Mouse (Mus musculus) lung, embryonic 15.5 days (tissue): Measurements from ENCODE around the gene Plcb4. TPM values are rescaled to one million over a fixed set of nuclear protein-coding genes. Genes with fewer than 3 reads are reported as not detected.

Source experiments
- ATAC-seq: fragments of 200-750 bp; cut with Nextera tagmentation; 2 replicates; pipeline ENCODE4 v1.8.0; 2017; ENCODE audit warnings: moderate number of reproducible peaks, borderline replicate concordance; ENCODE audit not compliant: low FRiP score, low TSS enrichment; ENCODE audit errors: extremely low read depth
- H3K27ac ChIP-seq: fragments of 300-500 bp; sonication (generic); 2 replicates; pipeline ENCODE4 v1.5.1; 2015; ENCODE audit warnings: moderate library complexity, mild to moderate bottlenecking, inconsistent platforms
- H3K27me3 ChIP-seq: fragments of 300-500 bp; sonication (generic); 2 replicates; pipeline ENCODE4 v1.6.1; 2015; ENCODE audit warnings: inconsistent platforms
- H3K36me3 ChIP-seq: fragments of 300-500 bp; sonication (generic); 2 replicates; pipeline ENCODE4 v1.6.1; 2015; ENCODE audit warnings: inconsistent platforms
- H3K4me1 ChIP-seq: fragments of 300-500 bp; sonication (generic); 2 replicates; pipeline ENCODE4 v1.6.1; 2015; ENCODE audit warnings: inconsistent platforms
- H3K4me2 ChIP-seq: fragments of 300-500 bp; sonication (generic); 2 replicates; pipeline ENCODE4 v1.6.1; 2015; ENCODE audit warnings: inconsistent platforms, mild to moderate bottlenecking, moderate library complexity
- H3K4me3 ChIP-seq: fragments of 300-500 bp; sonication (generic); 2 replicates; pipeline ENCODE4 v1.5.1; 2015; ENCODE audit warnings: mild to moderate bottlenecking, inconsistent platforms
- H3K9ac ChIP-seq: fragments of 300-500 bp; sonication (generic); 2 replicates; pipeline ENCODE4 v1.6.1; 2015; ENCODE audit warnings: inconsistent platforms
- H3K9me3 ChIP-seq: fragments of 300-500 bp; sonication (generic); 2 replicates; pipeline ENCODE4 v1.6.1; 2016; ENCODE audit warnings: inconsistent platforms
- WGBS: fragments of 180-500 bp; shearing (Covaris S2); methylation state at CpG from one replicate; pipeline ENCODE4 v1.1.7; 2015; 5-methylcytosine and 5-hydroxymethylcytosine counted together
- polyA plus RNA-seq: library from polyadenylated mRNA; unstranded; fragments of >200 nt; fragmentation: Nextera tagmentation; extraction: Ambion mirVana; gene quantifications from 2 replicates; pipeline ENCODE4 v1.2.1, GENCODE M21; 2015

Gene Plcb4
- polyA plus RNA-seq, 1 experiment from 2014 or later = 20.4 TPM

GRCm38 (mm10) chr2:135853085-135853484 lies 194.3 kb downstream of the Plcb4 start:
- Histone ChIP-seq H3K36me3 (no peaks in the 10 kb centered on the region), H3K9ac (no peak overlapping the region), H3K4me3 (no peak overlapping the region), H3K27ac (no peak overlapping the region), H3K4me1 (no peaks in the 10 kb centered on the region), H3K9me3 (no peaks in the 10 kb centered on the region), H3K4me2 (no peak overlapping the region), H3K27me3 (no peaks in the 10 kb centered on the region)
- WGBS = 66% methylated on average over 2 of the region's 2 CpGs
- no peak for ATAC-seq

GRCm38 (mm10) chr2:135854059-135854458 lies 195.2 kb downstream of the Plcb4 start:
- Histone ChIP-seq H3K27ac (no peak overlapping the region), H3K27me3 (no peaks in the 10 kb centered on the region), H3K4me1 (no peaks in the 10 kb centered on the region), H3K4me2 (no peak overlapping the region), H3K36me3 (no peaks in the 10 kb centered on the region), H3K9me3 (no peaks in the 10 kb centered on the region), H3K9ac (no peak overlapping the region), H3K4me3 (no peak overlapping the region)
- WGBS = 83% methylated on average over 2 of the region's 2 CpGs
- ATAC-seq = no peak

- Histone ChIP-seq H3K9ac (no peak overlapping the region), H3K9me3 (no peaks in the 10 kb centered on the region), H3K27me3 (no peaks in the 10 kb centered on the region), H3K4me3 (no peak overlapping the region), H3K36me3 (no peaks in the 10 kb centered on the region), H3K27ac (no peak overlapping the region), H3K4me1 (no peaks in the 10 kb centered on the region), H3K4me2 (no peak overlapping the region)
- WGBS = 65% methylated on average over 6 of the region's 6 CpGs
- no peak for ATAC-seq
These were observed 197.2 kb downstream of the Plcb4 start for GRCm38 (mm10) chr2:135855890-135856490.

- Histone ChIP-seq H3K27ac (no peak overlapping the region), H3K4me1 (no peaks in the 10 kb centered on the region), H3K27me3 (no peaks in the 10 kb centered on the region), H3K9ac (no peak overlapping the region), H3K4me3 (no peak overlapping the region), H3K4me2 (no peak overlapping the region), H3K36me3 (no peaks in the 10 kb centered on the region), H3K9me3 (no peaks in the 10 kb centered on the region)
- WGBS = 85% methylated on average over 2 of the region's 2 CpGs
- no peak for ATAC-seq
These were observed 198.0 kb downstream of the Plcb4 start for GRCm38 (mm10) chr2:135856826-135857225.

GRCm38 (mm10) chr2:135861531-135862488 lies 203.0 kb downstream of the Plcb4 start:
- no peak overlapping the region for H3K4me3 ChIP-seq
- 0 out of 2 replicates have a peak, but pooled peaks cover 2% of the 10 kb centered on the region for H3K4me1 ChIP-seq
- no peak overlapping the region for H3K9ac ChIP-seq
- 76% methylated on average over 8 of the region's 8 CpGs for WGBS
- H3K4me2 ChIP-seq = no peak overlapping the region
- H3K9me3 ChIP-seq = no peaks in the 10 kb centered on the region
- H3K27ac ChIP-seq = no peak overlapping the region
- H3K36me3 ChIP-seq = no peaks in the 10 kb centered on the region
- ATAC-seq = no peak
- no peaks in the 10 kb centered on the region for H3K27me3 ChIP-seq

GRCm38 (mm10) chr2:135862489-135863390 lies 203.9 kb downstream of the Plcb4 start:
- Histone ChIP-seq H3K9me3 (no peaks in the 10 kb centered on the region), H3K36me3 (no peaks in the 10 kb centered on the region), H3K9ac (no peak overlapping the region), H3K27ac (no peak overlapping the region), H3K4me1 (0 out of 2 replicates have a peak, but pooled peaks cover 4% of the 10 kb centered on the region), H3K4me3 (no peak overlapping the region), H3K4me2 (no peak overlapping the region), H3K27me3 (no peaks in the 10 kb centered on the region)
- no peak for ATAC-seq
- WGBS = 45% methylated on average over 5 of the region's 5 CpGs

GRCm38 (mm10) chr2:135863391-135864076 lies 204.7 kb downstream of the Plcb4 start:
- no peak overlapping the region for H3K9ac ChIP-seq
- no peaks in the 10 kb centered on the region for H3K36me3 ChIP-seq
- no peak for ATAC-seq
- no peak overlapping the region for H3K27ac ChIP-seq
- no peaks in the 10 kb centered on the region for H3K27me3 ChIP-seq
- no peaks in the 10 kb centered on the region for H3K9me3 ChIP-seq
- H3K4me1 ChIP-seq = 0 out of 2 replicates have a peak, but pooled peaks cover 4% of the 10 kb centered on the region
- no peak overlapping the region for H3K4me2 ChIP-seq
- H3K4me3 ChIP-seq = no peak overlapping the region
- WGBS = 73% methylated on average over 4 of the region's 4 CpGs

GRCm38 (mm10) chr2:135866421-135866820 lies 207.6 kb downstream of the Plcb4 start:
- no peak overlapping the region for H3K4me3 ChIP-seq
- 0 out of 2 replicates have a peak, but pooled peaks cover 4% of the 10 kb centered on the region for H3K4me1 ChIP-seq
- WGBS = 29% methylated on average over 9 of the region's 9 CpGs
- H3K36me3 ChIP-seq = no peaks in the 10 kb centered on the region
- ATAC-seq = no peak
- no peaks in the 10 kb centered on the region for H3K27me3 ChIP-seq
- no peak overlapping the region for H3K9ac ChIP-seq
- H3K27ac ChIP-seq = no peak overlapping the region
- no peaks in the 10 kb centered on the region for H3K9me3 ChIP-seq
- H3K4me2 ChIP-seq = no peak overlapping the region

GRCm38 (mm10) chr2:135866838-135867237 lies 208.0 kb downstream of the Plcb4 start:
- no peaks in the 10 kb centered on the region for H3K9me3 ChIP-seq
- no peak overlapping the region for H3K4me2 ChIP-seq
- H3K27ac ChIP-seq = no peak overlapping the region
- ATAC-seq = no peak
- H3K27me3 ChIP-seq = no peaks in the 10 kb centered on the region
- no peak overlapping the region for H3K4me3 ChIP-seq
- WGBS = 34% methylated on average over 4 of the region's 4 CpGs
- no peaks in the 10 kb centered on the region for H3K36me3 ChIP-seq
- H3K4me1 ChIP-seq = 0 out of 2 replicates have a peak, but pooled peaks cover 4% of the 10 kb centered on the region
- H3K9ac ChIP-seq = no peak overlapping the region

- ATAC-seq = no peak
- Histone ChIP-seq H3K4me2 (no peak overlapping the region), H3K9me3 (no peaks in the 10 kb centered on the region), H3K4me1 (0 out of 2 replicates have a peak, but pooled peaks cover 4% of the 10 kb centered on the region), H3K27me3 (no peaks in the 10 kb centered on the region), H3K4me3 (no peak overlapping the region), H3K36me3 (no peaks in the 10 kb centered on the region), H3K9ac (no peak overlapping the region), H3K27ac (no peak overlapping the region)
- 83% methylated on average over 7 of the region's 7 CpGs for WGBS
These were observed 210.8 kb downstream of the Plcb4 start for GRCm38 (mm10) chr2:135869637-135870036.

- WGBS = 81% methylated on average over 9 of the region's 9 CpGs
- no peak overlapping the region for H3K4me3 ChIP-seq
- ATAC-seq = no peak
These were observed 214.3 kb downstream of the Plcb4 start for GRCm38 (mm10) chr2:135873146-135873545.

More at GRCm38 (mm10) chr2:135873146-135873545, 214.3 kb downstream of the Plcb4 start:
- Histone ChIP-seq H3K27ac (no peak overlapping the region), H3K9ac (no peak overlapping the region), H3K36me3 (no peaks in the 10 kb centered on the region), H3K4me2 (no peak overlapping the region), H3K4me1 (no peaks in the 10 kb centered on the region), H3K27me3 (no peaks in the 10 kb centered on the region), H3K9me3 (no peaks in the 10 kb centered on the region)
